Mouse (Mus musculus) liver (tissue): Measurements from ENCODE around the gene 1700080E11Rik.
A peak's percentile ranks its signal among the peaks of the same experiment; 100 is the strongest.
"Not testable (repeated sequence)": the region's sequence is repeated elsewhere in the genome, so short reads cannot be mapped to it uniquely, and the experiment has no call there.

Source experiments
- DNase-seq: peaks from one replicate; pipeline ENCODE4 v3.0.0-alpha.2; 2020; ENCODE audit warnings: mixed read lengths

Gene 1700080E11Rik

DNA sequence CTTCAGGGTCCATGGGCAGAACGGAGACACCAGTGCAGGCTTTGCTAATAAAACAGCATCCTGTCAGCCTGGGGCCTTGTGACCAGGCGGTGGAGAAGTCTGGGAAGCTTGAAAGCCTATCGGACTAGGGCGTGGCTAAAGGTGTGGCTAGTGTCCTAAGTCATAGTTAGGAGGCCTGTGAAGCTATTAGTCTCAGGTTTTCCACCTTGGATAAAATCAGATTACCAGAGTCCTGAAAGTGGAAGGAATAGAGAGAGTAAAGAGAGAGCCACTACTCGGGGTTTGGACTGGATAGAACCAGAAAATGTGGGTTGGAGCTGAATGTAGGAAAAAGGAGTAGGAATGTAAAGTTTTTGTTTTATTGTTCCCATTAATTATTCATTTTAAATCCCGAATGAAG, at the start of gene 1700080E11Rik:
Gene 1700080E11Rik (minus strand): TSS at position 101 of the 400 bp plus-strand sequence.
- DNase-seq, result no peak

DNA sequence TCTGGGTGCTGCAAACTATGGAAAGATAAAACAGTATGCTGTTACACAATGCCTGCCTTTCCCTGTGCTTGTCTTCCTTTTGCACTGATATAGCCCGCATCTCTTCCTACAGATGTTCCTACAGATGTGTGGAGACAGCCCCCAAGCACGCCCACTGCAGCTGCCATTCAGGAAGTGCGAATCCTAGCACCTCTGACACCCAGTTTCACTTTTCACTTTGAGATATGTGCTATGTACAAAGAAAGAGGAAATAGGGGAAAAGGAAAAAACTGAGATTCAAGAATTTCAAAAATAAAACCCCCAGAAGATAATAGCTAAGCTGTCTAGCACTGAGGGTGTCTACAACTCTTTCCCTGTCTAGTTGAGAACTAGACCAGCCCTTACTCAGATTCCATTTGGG, 41.8 kb upstream of the 1700080E11Rik start:
- no peak for DNase-seq

DNA sequence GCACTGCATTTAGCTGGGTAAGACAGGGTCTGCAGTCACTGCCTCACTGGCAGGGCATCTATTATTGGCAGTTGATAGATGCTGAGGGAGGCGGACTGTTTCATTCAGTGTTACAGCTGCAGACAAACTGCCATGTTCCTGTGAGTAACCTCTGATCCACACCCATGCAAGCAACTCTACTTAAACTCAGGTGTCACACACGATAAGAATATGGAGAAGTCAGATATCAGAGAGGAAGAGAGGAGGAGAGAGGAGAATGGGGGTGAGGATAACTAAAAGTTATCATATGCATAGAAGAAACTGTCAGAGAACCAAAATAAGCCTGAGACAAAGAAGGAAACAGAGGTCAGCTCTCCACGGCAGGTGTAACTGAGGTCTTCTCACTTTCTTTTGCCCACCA, 37.5 kb upstream of the 1700080E11Rik start:
- DNase-seq, result no peak

DNA sequence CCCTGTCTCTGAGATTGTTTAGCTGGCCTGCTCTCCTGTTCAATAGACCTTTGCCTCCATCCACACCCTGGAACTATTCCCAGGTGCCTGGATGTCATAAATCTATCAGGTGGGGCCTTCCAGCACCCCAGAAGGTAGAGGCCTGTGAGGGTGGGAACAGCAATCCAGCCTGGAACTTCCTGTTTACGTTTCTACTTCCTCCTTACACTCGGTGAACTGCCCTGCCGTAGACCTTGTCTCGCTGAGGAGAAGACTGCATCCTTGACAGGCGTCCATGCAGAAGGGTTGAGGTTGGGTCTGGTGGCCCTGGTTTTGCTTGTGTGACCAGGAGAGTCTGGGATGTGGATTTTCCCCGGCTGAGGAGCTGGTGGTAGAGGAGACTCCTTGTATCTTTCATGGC, 5.7 kb downstream of the 1700080E11Rik start:
- DNase-seq, result no peak

DNA sequence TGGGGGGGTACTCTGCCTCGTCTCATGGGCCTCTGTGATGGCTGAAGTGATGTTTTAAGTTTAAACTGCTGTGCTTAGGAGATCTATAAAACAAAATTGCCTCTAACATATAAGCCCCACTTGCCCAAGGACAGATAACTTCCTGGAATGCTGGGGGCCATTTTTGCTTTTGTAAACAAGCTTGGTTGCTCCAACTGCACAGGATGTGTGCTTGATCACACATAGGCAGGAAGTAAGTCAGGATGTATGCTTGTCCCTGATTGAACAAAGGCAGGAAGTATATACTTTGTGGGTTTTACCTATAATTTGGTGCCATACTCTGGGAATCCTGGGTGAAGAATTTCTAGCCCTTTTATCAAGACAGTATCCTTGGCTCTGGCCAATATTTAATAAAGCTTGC, 8.5 kb downstream of the 1700080E11Rik start:
- DNase-seq, result no peak

DNA sequence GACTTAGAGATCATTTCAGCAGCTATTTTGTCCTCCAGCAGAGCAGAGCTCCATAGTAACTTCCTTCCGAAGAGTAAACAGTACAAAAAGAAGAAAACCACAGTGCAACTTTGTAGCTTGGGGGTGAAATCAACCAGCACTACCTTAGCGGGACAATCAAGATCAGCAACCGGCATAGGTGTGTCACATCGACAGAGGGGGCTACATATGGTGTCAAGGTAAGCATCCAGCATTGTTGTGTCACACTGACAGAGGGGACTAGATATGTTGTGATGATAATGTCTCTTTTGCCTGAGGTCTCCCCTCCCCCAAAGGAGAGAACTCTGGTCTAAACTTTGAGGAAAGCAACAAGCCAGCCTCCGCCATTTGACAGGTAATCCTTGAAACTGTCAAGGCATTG, 10.4 kb downstream of the 1700080E11Rik start:
- no peak for DNase-seq

DNA sequence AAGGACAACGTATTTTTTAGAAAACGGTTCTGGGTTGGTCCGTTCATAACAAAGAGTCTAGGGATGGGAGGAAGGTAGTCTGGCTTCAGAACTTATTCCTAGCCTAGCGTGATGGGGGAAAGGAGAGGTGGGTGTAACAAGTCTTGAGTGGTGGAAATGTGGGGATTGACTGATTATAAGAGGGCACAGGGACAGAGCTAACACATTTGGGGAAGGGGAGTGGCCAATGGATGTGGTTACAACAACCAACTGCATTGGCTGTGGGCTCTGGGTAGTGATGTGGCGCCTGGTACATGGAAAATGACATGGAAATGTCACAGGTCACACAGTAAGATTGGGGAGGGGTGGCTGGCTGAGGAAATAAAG, 12.9 kb downstream of the 1700080E11Rik start:
- no peak for DNase-seq

DNA sequence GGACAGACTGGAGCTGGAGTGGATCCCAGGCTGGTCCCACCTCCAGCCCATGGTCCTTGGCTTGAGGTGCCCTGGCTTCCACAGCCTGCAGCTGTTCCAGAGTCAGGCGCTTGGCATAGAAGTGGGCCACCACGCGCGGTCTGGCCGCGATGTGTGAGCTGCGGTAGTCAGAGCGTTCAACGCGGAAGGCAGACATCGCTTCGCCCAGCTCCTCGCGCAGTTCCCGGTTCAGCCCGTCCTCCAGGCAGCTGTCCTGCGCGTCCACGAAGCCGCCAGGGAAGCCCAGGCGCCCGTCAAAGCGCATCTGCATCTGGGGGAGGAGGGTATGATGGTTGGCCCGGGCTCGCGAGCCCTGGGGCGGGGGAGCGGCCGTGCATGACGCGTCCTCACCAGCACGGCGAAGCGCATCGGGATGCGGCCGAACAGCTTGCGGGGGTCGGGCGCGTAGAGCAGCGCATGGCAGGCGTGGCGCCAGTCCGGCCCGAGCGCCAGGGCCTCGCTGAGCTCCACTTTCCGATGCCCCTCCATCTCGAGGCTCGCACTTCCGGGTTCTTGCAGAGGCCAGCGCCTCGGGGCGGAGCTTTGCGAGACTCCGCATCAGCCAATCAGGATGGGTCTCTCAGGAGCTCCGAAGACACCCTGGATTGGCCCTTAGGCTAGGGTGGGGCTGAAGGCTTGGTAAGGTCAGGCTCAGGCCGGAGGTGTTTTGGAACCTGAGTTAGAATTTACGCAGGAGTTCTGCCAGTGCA, 13.5 kb downstream of the 1700080E11Rik start, which contains the start of gene Nudt16:
Gene Nudt16 (minus strand): TSS at position 572 of the 749 bp plus-strand sequence.
- peak; percentile 92 for DNase-seq

DNA sequence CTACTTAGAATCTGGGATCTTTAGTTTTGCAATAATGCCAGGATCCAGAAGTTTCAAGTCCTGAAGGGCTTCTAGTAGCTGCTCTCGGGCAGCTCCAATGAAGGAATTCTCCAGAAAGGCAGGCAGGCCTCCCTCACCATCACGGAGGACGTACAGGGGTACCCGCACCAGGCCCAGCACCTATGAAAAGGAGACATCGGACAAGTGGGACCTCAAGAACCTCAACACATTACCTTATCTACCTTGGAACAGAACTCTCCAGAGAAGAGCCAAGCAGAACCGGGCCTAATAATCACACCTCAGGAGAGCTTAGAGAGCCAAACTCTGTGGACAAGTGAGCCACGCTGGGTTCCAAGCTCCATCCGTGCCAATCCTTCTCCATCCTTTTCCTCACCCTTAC, 14.6 kb downstream of the 1700080E11Rik start:
- DNase-seq, result no peak

DNA sequence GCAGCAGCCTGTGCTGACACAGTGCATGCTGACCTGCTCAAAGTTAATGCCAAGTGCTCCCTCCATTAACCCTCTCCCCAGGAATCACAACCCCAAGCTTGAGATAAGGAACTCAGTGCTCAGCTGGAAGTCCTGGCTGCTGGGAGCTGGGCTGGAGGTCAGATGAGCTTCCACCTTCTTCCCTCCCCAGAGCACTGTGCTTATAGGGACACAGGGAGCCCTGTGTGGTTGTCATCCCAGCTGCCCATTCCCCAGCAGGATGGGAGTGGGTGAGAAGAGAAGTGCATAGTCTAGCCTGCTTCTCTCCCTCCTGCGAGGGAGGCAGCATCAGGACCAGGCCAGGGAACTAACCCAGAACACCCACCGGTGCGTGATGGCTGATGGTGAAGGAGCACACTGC, 19.7 kb downstream of the 1700080E11Rik start:
- not testable (repeated sequence) for DNase-seq

DNA sequence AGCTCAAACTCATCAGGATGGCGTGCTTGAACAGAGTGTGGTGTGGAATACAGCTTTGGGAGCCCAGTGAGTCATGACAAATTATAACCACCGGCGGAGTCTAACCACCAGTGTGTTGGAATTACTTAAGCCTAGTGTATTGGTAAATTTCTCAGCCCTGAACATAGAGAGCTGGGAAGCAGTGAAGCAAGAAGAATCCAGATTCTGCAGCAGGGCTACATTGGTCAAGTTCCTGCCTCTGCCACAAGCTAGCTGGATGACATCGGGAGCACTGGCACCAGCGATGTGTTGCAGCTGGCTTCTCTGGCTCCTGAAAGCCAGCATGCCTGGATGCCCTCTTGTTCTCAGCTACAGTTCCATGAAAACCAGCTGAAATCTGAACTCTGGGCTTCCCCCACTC, 41.0 kb downstream of the 1700080E11Rik start:
- DNase-seq, result no peak

DNA sequence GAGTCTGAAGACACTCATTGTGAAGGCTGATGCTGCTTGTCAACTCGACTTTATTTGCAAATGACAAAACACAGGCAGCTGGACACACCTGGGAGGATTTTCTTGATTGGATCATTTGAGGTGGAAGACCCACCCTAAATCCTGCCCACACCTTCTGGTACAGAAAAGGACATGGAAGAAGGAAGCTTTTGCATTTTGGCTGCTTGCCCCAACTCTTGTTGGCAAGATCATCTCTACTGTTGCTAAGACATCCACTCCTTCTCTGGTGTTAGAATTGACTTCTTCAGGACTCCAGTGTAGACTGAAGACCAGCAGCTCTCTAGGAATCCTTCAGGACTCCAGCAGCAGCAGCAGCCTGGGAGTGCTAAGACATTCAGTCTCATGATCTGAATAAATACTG, 43.0 kb downstream of the 1700080E11Rik start:
- no peak for DNase-seq

DNA sequence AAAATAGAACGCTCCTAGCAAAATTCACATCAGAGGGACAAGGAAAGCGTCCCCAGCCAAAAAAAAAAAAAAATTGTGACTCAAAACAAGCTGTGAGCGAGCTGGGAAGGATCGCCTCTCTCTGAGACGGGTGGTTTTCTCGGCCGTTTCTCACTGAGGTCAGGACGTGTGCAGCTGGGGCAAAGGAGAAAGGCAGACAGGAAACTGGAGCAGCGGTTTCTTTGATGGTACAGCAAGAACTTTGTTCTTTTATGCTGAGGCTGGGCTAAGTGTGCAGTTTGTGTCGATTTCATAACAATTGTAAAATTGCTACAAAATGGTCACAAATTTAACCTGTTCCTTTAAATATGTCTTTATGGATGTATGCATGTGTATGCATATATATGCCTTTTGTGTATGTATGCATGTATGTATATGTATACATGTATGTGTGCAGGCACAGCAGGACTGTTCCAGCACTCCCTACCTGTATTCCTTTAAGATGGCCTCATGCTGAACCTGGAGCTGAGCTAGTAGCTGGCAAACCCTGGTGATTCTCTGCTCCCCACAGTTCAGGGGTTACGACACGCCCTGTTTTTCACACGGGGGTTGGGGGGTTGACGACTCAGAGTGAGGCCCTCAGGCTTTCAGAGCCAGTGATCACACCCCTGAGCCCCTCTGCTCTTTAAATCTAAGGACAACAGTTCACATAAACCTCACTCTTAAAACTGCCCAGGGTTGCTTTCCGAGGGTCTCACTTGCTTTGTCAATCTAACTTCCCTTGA, 43.9 kb downstream of the 1700080E11Rik start:
- no peak for DNase-seq
